Mouse (Mus musculus) thymus, adult 2 months (tissue): ENCODE results near the gene Pdk3. TPM values are rescaled to one million over a fixed set of nuclear protein-coding genes. Genes with fewer than 3 reads are reported as not detected.

ENCODE experiments used
- DNase-seq: peaks from one replicate; pipeline ENCODE4 v3.0.0; 2021
- H3K27ac ChIP-seq: fragments of 200-500 bp; 2 replicates; pipeline ENCODE4 v1.5.1; 2012; ENCODE audit warnings: low read length, control low read depth; ENCODE audit not compliant: control insufficient read depth, insufficient read depth
- H3K27me3 ChIP-seq: fragments of 200-500 bp; 2 replicates; pipeline ENCODE4 v1.6.1; 2012; ENCODE audit warnings: mild to moderate bottlenecking, low read length, moderate library complexity, mixed read lengths; ENCODE audit not compliant: control insufficient read depth, insufficient read depth
- H3K36me3 ChIP-seq: fragments of 200-500 bp; 2 replicates; pipeline ENCODE4 v1.6.1; 2012; ENCODE audit warnings: mild to moderate bottlenecking, low read length, moderate library complexity; ENCODE audit not compliant: control insufficient read depth, insufficient read depth
- H3K4me1 ChIP-seq: fragments of 200-500 bp; replicated peaks from 2 replicates; pipeline ENCODE4 v1.6.1; 2012; ENCODE audit warnings: low read length; ENCODE audit not compliant: control insufficient read depth, insufficient read depth
- H3K4me3 ChIP-seq: fragments of 200-500 bp; 2 replicates; pipeline ENCODE4 v1.5.1; 2012; ENCODE audit warnings: mild to moderate bottlenecking, low read length, control low read depth, moderate library complexity; ENCODE audit not compliant: control insufficient read depth, insufficient read depth
- CTCF ChIP-seq: fragments of 200-500 bp; IDR thresholded peaks from 2 replicates; pipeline ENCODE4 v1.5.1; 2012; ENCODE audit warnings: mild to moderate bottlenecking, control low read depth, low read length, moderate library complexity, borderline replicate concordance; ENCODE audit not compliant: control insufficient read depth, poor library complexity, insufficient read depth; ENCODE audit errors: extremely low read depth
- POLR2A ChIP-seq: fragments of 200-500 bp; IDR thresholded peaks from 2 replicates; pipeline ENCODE4 v1.6.1; 2012; ENCODE audit warnings: mild to moderate bottlenecking, low read length, control low read depth, moderate library complexity; ENCODE audit not compliant: control insufficient read depth, poor library complexity, insufficient read depth; ENCODE audit errors: extremely low read depth
- WGBS: fragments of 180-500 bp; shearing (Covaris S2); methylation state at CpG from one replicate; pipeline ENCODE4 v1.1.7; 2018; 5-methylcytosine and 5-hydroxymethylcytosine counted together
- polyA plus RNA-seq: library from polyadenylated mRNA; depleted of rRNA; stranded (reverse); fragments of >200 nt; gene quantifications from 2 replicates; pipeline ENCODE4 v1.2.3, GENCODE M21; 2012; rRNA removed

The Pdk3 gene
- polyA plus RNA-seq, 1 experiment = 22.5 TPM

DNA sequence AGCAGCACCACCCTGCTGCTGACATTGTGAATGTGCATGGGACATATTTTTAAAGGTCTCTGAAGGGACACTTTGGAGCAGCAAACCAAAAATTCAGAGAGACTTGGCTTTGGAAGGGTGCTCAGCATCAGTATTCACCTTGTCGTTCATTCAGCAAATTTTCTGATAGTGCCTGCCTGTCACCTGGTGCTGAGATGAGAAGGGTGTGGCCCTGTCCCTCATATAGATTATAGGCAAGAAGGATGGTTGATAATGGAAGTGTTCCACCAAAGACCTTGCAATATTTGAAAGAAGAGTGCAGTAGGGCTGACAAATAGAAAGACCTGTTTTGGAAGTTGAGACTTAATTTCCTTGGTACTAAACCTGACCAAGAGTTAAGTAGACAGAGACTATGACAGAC is 102.5 kb downstream of the Pdk3 start:
- 100% methylated on average over 1 of the region's 1 CpGs for WGBS
- no peaks in the 10 kb centered on the region for H3K4me1 ChIP-seq
- no peak for DNase-seq
- no peaks in the 10 kb centered on the region for H3K36me3 ChIP-seq
- no peak overlapping the region for H3K4me3 ChIP-seq
- no peaks in the 10 kb centered on the region for H3K27me3 ChIP-seq
- no peak overlapping the region for H3K27ac ChIP-seq
- TF ChIP-seq POLR2A (no peak), CTCF (no peak)

Other genes with a start within 250 kb of the Pdk3 start
- 2.2 and 3.0 TPM in 2 replicates for gene Pola1, start 200.0 kb downstream of the Pdk3 start, polyA plus RNA-seq
- gene Pcyt1b, start 177.3 kb downstream of the Pdk3 start, polyA plus RNA-seq = 0.40 TPM in 2 replicates
- gene AU015836, start 136.5 kb upstream of the Pdk3 start, polyA plus RNA-seq = 0.04 TPM in 1 of 2 replicates, not detected in the other